Mouse (Mus musculus): ENCODE data around the gene Baiap2l2. TPM values are rescaled to one million over a fixed set of nuclear protein-coding genes. Genes with fewer than 3 reads are reported as not detected.

Baiap2l2 gene
- total RNA-seq, 2 experiments from 2014 or later: 0.85 to 0.99 TPM

GRCm38 (mm10) chr15:79299563-79300155 is 14.3 kb upstream of the Baiap2l2 start:
- no peak for DNase-seq

- no peak for DNase-seq
Observed at GRCm38 (mm10) chr15:79298553-79298952, 13.2 kb upstream of the Baiap2l2 start.

- no peak for DNase-seq
Observed at GRCm38 (mm10) chr15:79292779-79293178, 7.4 kb upstream of the Baiap2l2 start.

- DNase-seq: no peak
Observed at GRCm38 (mm10) chr15:79290340-79290739, 5.0 kb upstream of the Baiap2l2 start.

GRCm38 (mm10) chr15:79289441-79289840 is 4.1 kb upstream of the Baiap2l2 start:
- DNase-seq: no peak

- no peak for DNase-seq
Observed at GRCm38 (mm10) chr15:79288387-79288786, 3.0 kb upstream of the Baiap2l2 start.

- DNase-seq: no peak
Observed at GRCm38 (mm10) chr15:79287091-79287490, 1.8 kb upstream of the Baiap2l2 start.

- no peak for DNase-seq
Observed at GRCm38 (mm10) chr15:79286141-79286540, 804 bp upstream of the Baiap2l2 start.

GRCm38 (mm10) chr15:79283371-79283770 is 2.0 kb downstream of the Baiap2l2 start:
- DNase-seq: no peak

GRCm38 (mm10) chr15:79282434-79282833 is 2.9 kb downstream of the Baiap2l2 start:
- no peak for DNase-seq

- DNase-seq: no peak
Observed at GRCm38 (mm10) chr15:79281389-79281788, 3.9 kb downstream of the Baiap2l2 start.

- no peak for DNase-seq
Observed at GRCm38 (mm10) chr15:79280850-79281249, 4.5 kb downstream of the Baiap2l2 start.

- DNase-seq: no peak
Observed at GRCm38 (mm10) chr15:79280209-79280608, 5.1 kb downstream of the Baiap2l2 start.

- DNase-seq: no peak
Observed at GRCm38 (mm10) chr15:79277728-79278127, 7.6 kb downstream of the Baiap2l2 start.

- no peak for DNase-seq
Observed at GRCm38 (mm10) chr15:79273020-79273419, 12.3 kb downstream of the Baiap2l2 start.

- peak; percentile 61 for DNase-seq
Observed at GRCm38 (mm10) chr15:79271124-79271746, 14.1 kb downstream of the Baiap2l2 start.

GRCm38 (mm10) chr15:79270317-79271123 is 14.8 kb downstream of the Baiap2l2 start:
- DNase-seq: peak; percentile 87

- DNase-seq: no peak
Observed at GRCm38 (mm10) chr15:79268521-79268920, 16.8 kb downstream of the Baiap2l2 start.

- DNase-seq: no peak
Observed at GRCm38 (mm10) chr15:79265384-79265783, 20.0 kb downstream of the Baiap2l2 start.

- DNase-seq: no peak
Observed at GRCm38 (mm10) chr15:79263726-79264125, 21.6 kb downstream of the Baiap2l2 start.

- no peak for DNase-seq
Observed at GRCm38 (mm10) chr15:79262786-79263309, 22.5 kb downstream of the Baiap2l2 start.

GRCm38 (mm10) chr15:79262375-79262774 is 23.0 kb downstream of the Baiap2l2 start:
- peak; percentile 42 for DNase-seq

GRCm38 (mm10) chr15:79261757-79262156 is 23.6 kb downstream of the Baiap2l2 start:
- DNase-seq: no peak
